Mouse (Mus musculus) layer of hippocampus, adult 2 months (tissue): ENCODE results near the gene Polr3h. TPM values are rescaled to one million over a fixed set of nuclear protein-coding genes. Genes with fewer than 3 reads are reported as not detected.

Experiments
- DNase-seq, 2 experiments: peaks; one replicate each; pipeline ENCODE4 v3.0.0; 2022; ENCODE audit warnings: low spot score in 2 of 2
- H3K27ac ChIP-seq: fragments of 200-600 bp; 2 replicates; pipeline ENCODE4 v1.8.1; 2022
- H3K4me3 ChIP-seq: fragments of 200-600 bp; 2 replicates; pipeline ENCODE4 v1.8.1; 2022; ENCODE audit warnings: mild to moderate bottlenecking
- CTCF ChIP-seq: fragments of 200-600 bp; conservative IDR thresholded peaks from 2 replicates; pipeline ENCODE4 v1.8.1; 2022; ENCODE audit warnings: antibody characterized with exemption, mild to moderate bottlenecking, moderate library complexity
- total RNA-seq, 2 experiments: library from RNA; stranded (reverse); gene quantifications; 2 replicates each; pipeline ENCODE4 v1.2.3; 2021

Polr3h gene
- total RNA-seq, 2 experiments from 2014 or later, result 44.8 to 51.4 TPM

- H3K27ac ChIP-seq, result peak overlapping the region; percentile 89
- no peak for TF ChIP-seq CTCF
- H3K4me3 ChIP-seq, result no peak overlapping the region
- no peak for DNase-seq
Measured at GRCm38 (mm10) chr15:81838554-81839235, 87.3 kb downstream of the Polr3h start.

Other genes with a start within 250 kb of the Polr3h start
- 10 to 100 TPM; 11.7 to 12.3 TPM for gene Chadl, start 229.0 kb downstream of the Polr3h start, total RNA-seq
- 100 to 1,000 TPM; 140 to 145 TPM for gene Zc3h7b, start 181.2 kb downstream of the Polr3h start, total RNA-seq
- 100 to 1,000 TPM; 149 to 162 TPM for gene Rangap1, start 180.7 kb downstream of the Polr3h start, total RNA-seq
- 100 to 1,000 TPM; 273 to 304 TPM for gene Tef, start 123.8 kb downstream of the Polr3h start, total RNA-seq
- gene Tob2, start 67.4 kb downstream of the Polr3h start, total RNA-seq, result 10 to 100 TPM; 28.6 to 38.4 TPM
- 10 to 100 TPM; 33.0 to 36.8 TPM for gene Phf5a, start 54.3 kb downstream of the Polr3h start, total RNA-seq
- gene Aco2, start 53.9 kb downstream of the Polr3h start, total RNA-seq, result 100 to 1,000 TPM; 442 to 446 TPM
- 10 to 100 TPM; 75.2 to 81.8 TPM for gene Csdc2, start 10.5 kb upstream of the Polr3h start, total RNA-seq
- gene Pmm1, start 34.7 kb upstream of the Polr3h start, total RNA-seq, result 100 to 1,000 TPM; 214 to 224 TPM
- gene 1700029P11Rik, start 54.3 kb upstream of the Polr3h start, total RNA-seq, result not detected
- 10 to 100 TPM; 20.6 to 26.3 TPM for gene Xrcc6, start 61.6 kb upstream of the Polr3h start, total RNA-seq
- 100 to 1,000 TPM in 1 of 2 experiments, 10 to 100 TPM in 1; 93.9 to 106 TPM for gene Desi1, start 107.6 kb upstream of the Polr3h start, total RNA-seq
- 100 to 1,000 TPM; 105 to 111 TPM for gene Snu13, start 121.4 kb upstream of the Polr3h start, total RNA-seq
- gene 4930407I10Rik, start 132.9 kb upstream of the Polr3h start, total RNA-seq, result not detected
- gene Mei1, start 143.8 kb upstream of the Polr3h start, total RNA-seq, result under 1 TPM; 0.26 to 0.44 TPM
- gene Ccdc134, start 201.7 kb upstream of the Polr3h start, total RNA-seq, result 10 to 100 TPM; 10.2 to 15.4 TPM
- gene Srebf2, start 220.9 kb upstream of the Polr3h start, total RNA-seq, result 100 to 1,000 TPM; 162 to 165 TPM